Mouse (Mus musculus) stomach, embryonic 16.5 days (tissue): ENCODE data around the gene Traf3ip2. TPM values are rescaled to one million over a fixed set of nuclear protein-coding genes. Genes with fewer than 3 reads are reported as not detected.

Experiments
- ATAC-seq: fragments of 200-750 bp; cut with Nextera tagmentation; 2 replicates; pipeline ENCODE4 v1.8.0; 2017; ENCODE audit warnings: moderate number of reproducible peaks, moderate TSS enrichment; ENCODE audit not compliant: insufficient read depth, low FRiP score
- H3K27ac ChIP-seq: fragments of 300-500 bp; sonication (generic); 2 replicates; pipeline ENCODE4 v1.5.1; 2014; ENCODE audit warnings: low read length
- H3K27me3 ChIP-seq: fragments of 300-500 bp; sonication (generic); 2 replicates; pipeline ENCODE4 v1.6.1; 2014; ENCODE audit warnings: low read length, control low read depth, mixed read lengths; ENCODE audit not compliant: control insufficient read depth, insufficient read depth
- H3K36me3 ChIP-seq: fragments of 300-500 bp; sonication (generic); 2 replicates; pipeline ENCODE4 v1.6.1; 2014; ENCODE audit warnings: low read length; ENCODE audit not compliant: control insufficient read depth, insufficient read depth
- H3K4me1 ChIP-seq: fragments of 300-500 bp; sonication (generic); 2 replicates; pipeline ENCODE4 v1.6.1; 2014; ENCODE audit warnings: low read length, control low read depth, mixed read lengths; ENCODE audit not compliant: control insufficient read depth, insufficient read depth
- H3K4me2 ChIP-seq: fragments of 300-500 bp; sonication (generic); 2 replicates; pipeline ENCODE4 v1.6.1; 2014; ENCODE audit warnings: low read depth, low read length, mixed read lengths
- H3K4me3 ChIP-seq: fragments of 300-500 bp; sonication (generic); replicated peaks from 2 replicates; pipeline ENCODE4 v1.5.1; 2014; ENCODE audit warnings: mild to moderate bottlenecking, low read length
- H3K9ac ChIP-seq: fragments of 300-500 bp; sonication (generic); 2 replicates; pipeline ENCODE4 v1.6.1; 2014; ENCODE audit warnings: low read length
- H3K9me3 ChIP-seq: fragments of 300-500 bp; sonication (generic); replicated peaks from 2 replicates; pipeline ENCODE4 v1.6.1; 2016; ENCODE audit warnings: low read length, control low read depth; ENCODE audit not compliant: control insufficient read depth
- WGBS: fragments of 180-500 bp; shearing (Covaris S2); extraction: QIAGEN DNeasy Blood & Tissue Kit; methylation state at CpG from one replicate; pipeline ENCODE4 v1.1.7; 2014; 5-methylcytosine and 5-hydroxymethylcytosine counted together
- polyA plus RNA-seq: library from polyadenylated mRNA; unstranded; fragments of >200 nt; fragmentation: Nextera tagmentation; extraction: Ambion mirVana; gene quantifications from 2 replicates; pipeline ENCODE4 v1.2.1, GENCODE M21; 2015

Traf3ip2 gene
- polyA plus RNA-seq, 1 experiment from 2014 or later: 32.1 TPM

GRCm38 (mm10) chr10:39633379-39633778 is 20.6 kb downstream of the Traf3ip2 start:
- 69% methylated on average over 6 of the region's 6 CpGs for WGBS
- Histone ChIP-seq H3K27me3 (no peaks in the 10 kb centered on the region), H3K36me3 (no peaks in the 10 kb centered on the region; the same call in 1 of the 2 replicates), H3K9me3 (no peaks in the 10 kb centered on the region), H3K4me3 (no peak overlapping the region), H3K4me1 (peaks cover 32% of the 10 kb centered on the region), H3K27ac (no peak overlapping the region), H3K4me2 (no peak overlapping the region), H3K9ac (no peak overlapping the region)
- ATAC-seq: no peak

- no peak for ATAC-seq
- Histone ChIP-seq H3K4me3 (no peak overlapping the region), H3K27ac (no peak overlapping the region), H3K36me3 (no peaks in the 10 kb centered on the region; the same call in 1 of the 2 replicates), H3K4me1 (peaks cover 28% of the 10 kb centered on the region), H3K9me3 (no peaks in the 10 kb centered on the region), H3K27me3 (no peaks in the 10 kb centered on the region), H3K4me2 (no peak overlapping the region), H3K9ac (no peak overlapping the region)
- WGBS: 86% methylated on average over 13 of the region's 13 CpGs
These were observed 21.8 kb downstream of the Traf3ip2 start for GRCm38 (mm10) chr10:39634423-39635101.

- no peak overlapping the region for H3K4me2 ChIP-seq
- WGBS: 40% methylated on average over 3 of the region's 3 CpGs
- no peak overlapping the region for H3K4me3 ChIP-seq
- H3K4me1 ChIP-seq: peaks cover 18% of the 10 kb centered on the region
- no peak for ATAC-seq
- H3K36me3 ChIP-seq: peaks cover 8% of the 10 kb centered on the region
- peak overlapping the region; percentile 72 for H3K27ac ChIP-seq
- no peak overlapping the region for H3K9ac ChIP-seq
- no peaks in the 10 kb centered on the region for H3K27me3 ChIP-seq
- no peaks in the 10 kb centered on the region for H3K9me3 ChIP-seq
These were observed 26.1 kb downstream of the Traf3ip2 start for GRCm38 (mm10) chr10:39638862-39639261.

- WGBS: 67% methylated on average over 5 of the region's 5 CpGs
- H3K4me1 ChIP-seq: peaks cover 18% of the 10 kb centered on the region
- peak overlapping the region; percentile 87 for H3K27ac ChIP-seq
These were observed 27.0 kb downstream of the Traf3ip2 start for GRCm38 (mm10) chr10:39639783-39640182.

GRCm38 (mm10) chr10:39640817-39641226 is 28.1 kb downstream of the Traf3ip2 start:
- H3K27me3 ChIP-seq: no peaks in the 10 kb centered on the region
- 0 out of 2 replicates have a peak overlapping the region, but pooled peaks have one; percentile 14 for H3K9ac ChIP-seq
- H3K36me3 ChIP-seq: peaks cover 10% of the 10 kb centered on the region
- H3K4me1 ChIP-seq: peaks cover 19% of the 10 kb centered on the region
- 20% methylated on average over 4 of the region's 4 CpGs for WGBS
- ATAC-seq: peak; percentile 81
- H3K9me3 ChIP-seq: no peaks in the 10 kb centered on the region
- peak overlapping the region; percentile 87 for H3K27ac ChIP-seq
- no peak overlapping the region for H3K4me2 ChIP-seq
- H3K4me3 ChIP-seq: no peak overlapping the region

More at GRCm38 (mm10) chr10:39639783-39640182, 27.0 kb downstream of the Traf3ip2 start:
- Histone ChIP-seq H3K4me3 (no peak overlapping the region), H3K9ac (no peak overlapping the region), H3K4me2 (no peak overlapping the region), H3K27me3 (no peaks in the 10 kb centered on the region), H3K9me3 (no peaks in the 10 kb centered on the region), H3K36me3 (peaks cover 10% of the 10 kb centered on the region)
- no peak for ATAC-seq

- Histone ChIP-seq H3K4me3 (no peak overlapping the region), H3K36me3 (peaks cover 23% of the 10 kb centered on the region), H3K4me1 (peaks cover 23% of the 10 kb centered on the region), H3K27me3 (no peaks in the 10 kb centered on the region), H3K4me2 (no peak overlapping the region), H3K9me3 (no peaks in the 10 kb centered on the region), H3K9ac (peak overlapping the region; percentile 27; the same call in 1 of the 2 replicates), H3K27ac (peak overlapping the region; percentile 74)
- ATAC-seq: peak; percentile 19; the same call in 1 of the 2 replicates
- 26% methylated on average over 6 of the region's 6 CpGs for WGBS
These were observed 33.3 kb downstream of the Traf3ip2 start for GRCm38 (mm10) chr10:39645789-39646628.

- peak; percentile 56; the same call in 1 of the 2 replicates for ATAC-seq
These were observed 33.9 kb downstream of the Traf3ip2 start for GRCm38 (mm10) chr10:39646629-39647019.

GRCm38 (mm10) chr10:39647118-39647517 is 34.4 kb downstream of the Traf3ip2 start:
- H3K27me3 ChIP-seq: no peaks in the 10 kb centered on the region
- peaks cover 33% of the 10 kb centered on the region for H3K36me3 ChIP-seq
- no peak overlapping the region for H3K4me3 ChIP-seq
- peak overlapping the region; percentile 74 for H3K27ac ChIP-seq
- WGBS: 35% methylated on average over 1 of the region's 1 CpGs
- peaks cover 20% of the 10 kb centered on the region for H3K4me1 ChIP-seq
- no peak overlapping the region for H3K9ac ChIP-seq
- no peak overlapping the region; the same call in 1 of the 2 replicates for H3K4me2 ChIP-seq
- H3K9me3 ChIP-seq: no peaks in the 10 kb centered on the region
- ATAC-seq: no peak

More at GRCm38 (mm10) chr10:39646629-39647019, 33.9 kb downstream of the Traf3ip2 start:
- Histone ChIP-seq H3K4me3 (no peak overlapping the region), H3K27ac (peak overlapping the region; percentile 74), H3K4me1 (peaks cover 20% of the 10 kb centered on the region), H3K9me3 (no peaks in the 10 kb centered on the region), H3K9ac (no peak overlapping the region), H3K36me3 (peaks cover 29% of the 10 kb centered on the region), H3K27me3 (no peaks in the 10 kb centered on the region), H3K4me2 (no peak overlapping the region; the same call in 1 of the 2 replicates)
- WGBS: 31% methylated on average over 14 of the region's 14 CpGs

GRCm38 (mm10) chr10:39648278-39648677 is 35.5 kb downstream of the Traf3ip2 start:
- no peak overlapping the region for H3K9ac ChIP-seq
- WGBS: 92% methylated on average over 3 of the region's 3 CpGs
- H3K27me3 ChIP-seq: no peaks in the 10 kb centered on the region
- H3K36me3 ChIP-seq: peaks cover 33% of the 10 kb centered on the region
- no peak for ATAC-seq
- H3K4me2 ChIP-seq: no peak overlapping the region
- H3K9me3 ChIP-seq: no peaks in the 10 kb centered on the region
- no peak overlapping the region for H3K4me3 ChIP-seq
- no peak overlapping the region for H3K27ac ChIP-seq
- peaks cover 20% of the 10 kb centered on the region for H3K4me1 ChIP-seq
